Mouse (Mus musculus) megakaryocyte-erythroid progenitor cell, adult 5-6 weeks (primary cell): Measurements from ENCODE around the gene Ptgfr. TPM values are rescaled to one million over a fixed set of nuclear protein-coding genes. Genes with fewer than 3 reads are reported as not detected.
A peak's percentile ranks its signal among the peaks of the same experiment; 100 is the strongest.

Source experiments
- ATAC-seq: replicated peaks from 2 replicates; pipeline ENCODE4 v1.8.0; 2016; ENCODE audit warnings: mild to moderate bottlenecking, inconsistent platforms; ENCODE audit not compliant: severe bottlenecking, poor library complexity, low FRiP score, low TSS enrichment
- total RNA-seq, 2 experiments: library from RNA; stranded (forward) in 1 of 2; stranded (reverse) in 1 of 2; fragments of 200-1000, 215-1000 nt in 1 of 2; fragments of >200 nt in 1 of 2; fragmentation: Nextera tagmentation in 1 of 2; gene quantifications; 2 replicates each; pipeline ENCODE4 v1.2.3; 2014 to 2017

Ptgfr gene
- total RNA-seq (2014; fragmentation: Nextera tagmentation): not detected in 2 replicates
- total RNA-seq (2017): not detected in 2 replicates

DNA sequence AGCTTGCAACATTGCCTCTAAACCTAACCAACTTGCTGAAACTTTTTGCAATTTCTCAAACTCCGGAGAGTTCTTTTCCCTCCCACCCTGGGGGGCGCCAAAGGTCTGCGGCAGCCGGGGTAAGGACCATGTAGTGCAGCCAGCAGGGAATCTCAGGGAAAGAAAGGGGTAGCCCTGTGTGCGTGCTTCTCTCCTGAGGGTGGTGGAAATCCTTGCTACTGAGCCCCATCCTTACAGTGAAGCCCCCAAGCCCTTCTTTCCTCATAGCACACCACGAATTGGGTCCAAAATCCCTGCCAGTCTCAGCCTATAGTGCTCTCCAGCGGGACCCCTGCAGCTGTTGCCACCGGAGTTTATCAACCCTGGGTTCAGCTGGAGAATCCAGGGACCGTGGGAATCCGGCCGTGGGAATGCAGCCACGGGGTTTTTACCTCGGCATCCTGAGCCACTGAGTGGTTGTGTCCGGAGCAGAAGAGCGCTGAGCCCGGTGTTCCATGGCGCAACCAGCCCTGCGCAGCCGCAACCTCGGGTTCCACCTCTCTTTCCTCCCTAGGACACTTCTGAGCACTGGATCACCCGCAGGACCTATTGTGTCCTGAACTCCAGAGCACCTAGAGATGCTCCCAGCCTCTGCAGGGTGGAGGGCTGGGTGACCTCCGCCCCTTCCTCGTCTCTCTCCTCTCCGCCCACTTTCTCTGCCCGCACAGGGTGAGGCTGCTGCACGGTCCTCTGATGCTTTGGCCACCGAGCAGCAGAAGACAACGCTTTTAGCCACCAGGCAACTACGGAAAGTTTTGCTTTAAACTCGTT is at the start of gene Ptgfr:
Gene Ptgfr (minus strand): TSS at position 760 of the 810 bp plus-strand sequence.
- ATAC-seq: no peak

- ATAC-seq: no peak
These were observed 46.5 kb upstream of the Ptgfr start for GRCm38 (mm10) chr3:151883881-151884280.

DNA sequence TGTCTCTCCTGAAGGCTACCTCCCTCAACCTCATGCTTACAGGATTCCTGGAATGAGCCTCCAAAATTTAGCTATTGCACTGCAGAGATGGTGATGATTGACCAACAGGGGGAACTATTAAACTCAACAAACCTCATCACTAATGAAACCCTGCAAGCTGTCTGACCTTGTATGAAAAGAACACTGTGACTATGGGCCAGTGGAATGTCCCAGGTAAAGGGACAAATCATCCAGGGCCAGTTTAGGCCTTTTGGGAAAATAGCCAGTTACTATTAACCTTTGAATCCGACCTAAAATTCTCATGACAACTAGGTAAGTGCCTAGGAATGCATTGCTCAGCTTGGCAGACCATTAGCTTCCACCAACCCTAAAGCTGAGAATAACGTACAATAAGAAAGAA is 42.6 kb upstream of the Ptgfr start:
- ATAC-seq: no peak

GRCm38 (mm10) chr3:151868970-151869369 is 31.5 kb upstream of the Ptgfr start:
- ATAC-seq: no peak

DNA sequence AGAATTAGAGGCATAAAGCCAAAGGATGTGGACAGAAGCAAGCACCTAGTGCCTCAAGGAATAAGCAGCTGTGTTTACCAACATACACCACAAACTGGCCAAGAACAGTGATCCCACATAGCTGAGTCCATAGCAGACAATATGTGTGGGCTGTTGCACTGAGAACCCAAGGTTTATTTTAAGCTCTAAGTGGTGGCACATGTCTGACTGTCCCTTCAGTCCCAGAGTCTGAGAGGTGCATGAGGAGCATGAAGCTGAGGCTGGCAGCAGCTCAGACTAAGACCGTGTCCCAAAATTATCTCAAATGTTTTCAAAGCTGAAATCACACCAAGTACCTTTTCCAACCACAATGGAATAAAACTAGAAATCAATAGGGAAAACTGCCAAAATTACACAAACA is 13.9 kb upstream of the Ptgfr start:
- no peak for ATAC-seq

GRCm38 (mm10) chr3:151850621-151851020 is 13.2 kb upstream of the Ptgfr start:
- ATAC-seq: no peak

- no peak for ATAC-seq
These were observed 8.9 kb upstream of the Ptgfr start for GRCm38 (mm10) chr3:151846292-151846691.

DNA sequence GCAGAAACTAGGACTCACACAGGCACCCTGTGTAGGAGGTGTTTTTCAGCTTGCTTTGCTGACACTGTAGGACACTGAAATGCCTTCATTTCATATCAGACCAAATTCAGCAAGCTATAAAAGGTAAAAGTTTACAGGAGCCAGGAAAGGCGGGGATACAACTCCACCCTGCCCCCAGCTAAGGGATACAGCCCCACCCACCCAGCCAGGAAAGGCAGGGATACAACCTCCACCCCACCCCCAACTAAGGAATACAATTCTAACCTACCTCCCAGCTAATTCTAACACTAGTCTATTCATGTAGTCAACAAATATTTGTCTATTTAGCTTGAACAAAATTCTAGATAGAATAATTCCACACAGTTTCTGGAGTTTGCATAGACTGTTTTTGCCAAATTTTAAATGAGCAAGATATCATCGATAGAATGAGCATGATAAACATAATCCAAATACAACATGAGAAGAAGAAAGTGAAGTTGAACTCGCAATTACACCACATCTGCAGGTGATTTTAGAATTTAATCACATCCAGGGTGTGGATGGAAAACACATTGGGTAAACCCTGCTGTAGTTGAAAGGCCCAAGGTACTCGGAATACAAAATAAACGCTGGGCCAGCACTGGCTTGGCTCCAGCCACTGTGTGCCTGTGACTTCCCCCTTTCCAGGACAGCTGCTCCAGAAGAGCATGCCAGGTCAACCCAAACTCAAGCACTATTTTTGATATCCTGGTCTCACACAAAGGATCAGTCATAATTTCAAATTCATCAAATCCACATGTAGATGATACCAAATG is 7.1 kb upstream of the Ptgfr start:
- no peak for ATAC-seq

DNA sequence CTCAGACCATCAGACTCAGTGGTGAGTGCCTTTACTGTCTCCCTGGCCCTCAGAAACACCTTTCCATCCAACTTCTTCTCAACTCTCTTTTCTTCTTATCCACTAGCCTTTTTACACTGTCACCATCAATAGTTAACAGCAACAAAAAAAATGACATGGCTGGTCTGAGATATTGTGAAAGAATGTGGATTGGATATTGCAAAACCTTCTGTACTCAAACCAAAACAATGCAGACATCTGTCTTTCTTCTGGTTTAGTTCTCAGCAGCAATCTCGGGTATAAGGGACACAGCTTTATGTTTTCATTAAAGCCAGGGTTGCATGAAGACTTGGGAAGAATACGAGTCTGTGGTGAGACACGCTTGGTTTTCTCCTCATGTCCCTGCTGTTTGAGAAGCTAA is 3.3 kb upstream of the Ptgfr start:
- ATAC-seq: no peak

DNA sequence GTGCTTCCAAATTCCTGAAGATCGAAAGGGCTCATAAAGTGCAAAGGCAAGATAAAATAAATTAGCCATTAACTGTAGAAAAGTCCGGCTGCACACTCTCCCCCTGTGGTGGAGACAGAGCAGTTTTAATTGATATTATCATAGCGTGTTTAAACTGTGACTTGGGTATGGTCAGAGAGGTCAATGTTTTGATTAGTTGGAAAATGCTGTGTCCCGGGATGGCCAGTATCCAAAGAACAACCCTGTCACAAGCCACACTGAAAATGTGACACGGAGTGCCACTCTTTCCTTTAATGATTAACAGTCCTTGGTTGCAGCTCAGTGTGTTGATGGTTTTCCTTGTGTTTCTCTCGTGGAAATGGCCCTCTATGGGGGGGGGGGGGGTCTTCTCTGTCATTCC is 942 bp upstream of the Ptgfr start:
- ATAC-seq: no peak

DNA sequence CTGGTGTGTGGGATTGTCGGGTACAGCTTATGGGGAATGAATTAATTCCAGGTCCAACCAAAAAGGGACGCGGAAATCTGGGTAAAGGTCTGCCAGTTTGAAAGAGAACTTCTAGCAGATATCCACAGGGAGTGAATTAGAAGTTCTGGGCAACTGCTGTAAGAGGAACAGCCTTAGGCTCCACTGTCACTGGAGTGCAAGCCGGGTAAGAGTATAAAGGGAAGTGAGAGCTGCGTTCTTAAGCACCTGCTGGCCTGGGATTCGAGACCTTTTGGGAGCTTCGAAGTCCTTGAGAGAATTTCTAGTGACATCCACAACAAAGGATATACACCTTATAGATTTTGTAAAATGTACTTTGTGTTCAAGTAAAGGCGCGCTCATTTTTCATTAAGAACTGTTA is 319 bp upstream of the Ptgfr start:
- no peak for ATAC-seq

DNA sequence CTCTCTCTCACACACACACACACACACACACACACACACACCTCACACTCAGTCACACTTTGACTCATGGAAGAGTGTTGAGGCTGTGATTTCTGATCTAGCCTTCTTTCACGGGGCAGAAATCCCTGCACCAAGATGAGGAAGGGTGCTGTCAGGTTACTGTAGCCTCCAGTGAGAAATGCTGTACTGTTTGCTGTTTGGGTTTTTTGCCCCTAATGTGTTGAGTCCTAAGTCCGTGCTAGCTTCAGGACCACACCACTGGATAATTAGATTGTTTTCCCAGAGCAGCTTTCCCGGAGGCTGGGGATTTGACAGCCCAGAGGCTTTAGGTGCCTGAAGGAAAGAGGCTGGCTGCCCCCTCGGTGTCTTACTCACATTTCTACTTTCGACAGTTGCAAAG is 979 bp downstream of the Ptgfr start:
- no peak for ATAC-seq

GRCm38 (mm10) chr3:151835831-151836230 is 1.6 kb downstream of the Ptgfr start:
- ATAC-seq: no peak

DNA sequence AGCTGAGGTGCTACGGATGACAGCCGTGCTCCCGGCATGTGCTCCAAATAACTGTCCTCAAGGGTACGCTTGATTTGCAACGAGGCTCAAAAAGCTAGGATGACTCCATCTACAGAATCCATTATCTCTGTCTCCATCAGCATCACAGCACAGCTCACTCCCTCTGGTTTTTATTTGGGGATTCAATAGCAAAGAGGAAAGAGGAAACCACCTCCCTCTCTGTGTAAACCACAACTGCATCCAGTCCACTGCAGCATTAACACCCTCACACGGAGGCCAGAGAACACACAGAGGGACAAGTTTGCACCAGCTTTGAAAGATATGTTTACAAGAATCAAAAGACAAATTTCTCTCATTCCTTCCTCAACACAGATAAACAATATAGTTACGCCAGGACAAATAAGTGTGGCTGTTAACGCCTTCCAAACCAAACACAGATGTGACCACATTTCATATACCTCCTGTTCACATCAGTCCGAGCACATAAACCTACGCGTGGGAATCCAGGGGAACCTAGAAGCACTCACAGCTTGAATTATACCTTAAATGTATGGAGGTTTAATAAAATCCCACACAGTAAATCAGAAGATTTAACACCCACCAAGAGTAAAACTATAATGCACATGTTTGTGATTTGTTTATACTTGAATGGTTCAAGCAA is 9.3 kb downstream of the Ptgfr start:
- ATAC-seq: no peak

DNA sequence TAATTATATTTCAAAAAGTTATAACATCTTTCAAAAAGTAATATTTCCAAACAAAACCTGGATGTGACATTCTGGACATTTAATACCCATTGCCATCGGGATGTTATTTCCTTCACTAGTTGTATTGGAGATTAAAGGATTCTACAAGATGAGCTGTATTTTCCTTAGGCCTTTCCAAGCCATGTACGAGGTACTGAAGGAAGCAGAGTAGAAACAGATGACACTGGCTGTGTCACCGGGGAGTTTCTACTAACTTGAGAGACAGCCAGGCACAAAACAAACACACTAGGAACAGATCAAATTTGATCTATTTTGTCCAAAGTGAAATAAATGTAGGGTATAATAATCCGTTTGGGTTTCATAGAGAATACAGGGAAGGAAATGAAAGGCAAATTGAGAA is 17.6 kb downstream of the Ptgfr start:
- ATAC-seq: no peak

DNA sequence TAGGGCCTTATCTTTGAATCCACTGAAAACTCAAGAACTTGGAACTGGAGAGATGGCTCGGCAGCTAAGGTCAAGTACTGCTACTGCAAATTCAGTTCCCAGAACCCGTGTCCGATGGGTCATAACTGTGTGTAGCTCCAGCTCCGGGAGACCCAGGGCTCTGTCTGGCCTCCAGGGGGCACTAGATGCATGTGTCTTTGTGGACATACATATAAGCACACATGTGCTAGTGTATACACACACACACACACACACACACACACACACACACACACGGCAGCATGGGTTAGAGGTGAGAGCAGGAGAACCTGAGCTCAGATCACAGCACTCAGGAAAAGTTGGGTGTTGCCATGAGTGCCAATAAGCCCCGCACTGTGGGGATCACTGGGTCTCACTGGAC is 19.2 kb downstream of the Ptgfr start:
- 0 out of 2 replicates have a peak, but pooled peaks have one; percentile 26 for ATAC-seq

- ATAC-seq: no peak
These were observed 28.8 kb downstream of the Ptgfr start for GRCm38 (mm10) chr3:151808613-151809012.

DNA sequence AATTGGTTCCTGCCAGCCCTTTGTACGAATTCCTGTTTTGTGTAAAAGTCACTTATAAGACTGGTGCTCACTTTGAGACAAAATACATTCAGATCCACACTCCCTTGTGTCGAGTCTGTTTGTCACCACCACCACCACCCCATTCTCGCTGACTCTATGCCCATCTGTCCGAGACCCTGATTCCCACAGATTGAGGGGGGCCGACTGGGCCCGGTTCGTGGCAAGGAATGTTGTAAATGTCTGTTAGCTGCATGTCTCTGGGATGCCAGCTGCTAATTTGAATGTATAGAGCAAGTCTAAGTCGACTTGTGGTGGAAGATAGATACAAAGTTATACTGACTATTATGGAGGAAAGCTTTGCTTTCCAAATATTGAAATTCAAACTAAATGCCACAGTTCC is 48.8 kb downstream of the Ptgfr start:
- no peak for ATAC-seq

- peak; percentile 51; the same call in 1 of the 2 replicates for ATAC-seq
These were observed 62.3 kb downstream of the Ptgfr start for GRCm38 (mm10) chr3:151775089-151775488.

- peak; percentile 96 for ATAC-seq
These were observed 66.4 kb downstream of the Ptgfr start for GRCm38 (mm10) chr3:151771074-151771473.
